Mouse (Mus musculus) kidney, embryonic 16.5 days (tissue): Measurements from ENCODE around the gene Slc9a9. TPM values are rescaled to one million over a fixed set of nuclear protein-coding genes. Genes with fewer than 3 reads are reported as not detected.
A peak's percentile ranks its signal among the peaks of the same experiment; 100 is the strongest.

ENCODE experiments used
- ATAC-seq: fragments of 200-750 bp; cut with Nextera tagmentation; 2 replicates; pipeline ENCODE4 v1.8.0; 2017; ENCODE audit warnings: moderate TSS enrichment; ENCODE audit not compliant: low FRiP score, low TSS enrichment
- H3K27ac ChIP-seq: fragments of 300-500 bp; sonication (generic); 2 replicates; pipeline ENCODE4 v1.5.1; 2014; ENCODE audit warnings: low read length
- H3K27me3 ChIP-seq: fragments of 300-500 bp; sonication (generic); 2 replicates; pipeline ENCODE4 v1.6.1; 2014; ENCODE audit warnings: low read length, control low read depth, mixed read lengths; ENCODE audit not compliant: insufficient read depth
- H3K36me3 ChIP-seq: fragments of 300-500 bp; sonication (generic); 2 replicates; pipeline ENCODE4 v1.6.1; 2014; ENCODE audit warnings: low read length, control low read depth, mixed read lengths; ENCODE audit not compliant: insufficient read depth
- H3K4me1 ChIP-seq: fragments of 300-500 bp; sonication (generic); 2 replicates; pipeline ENCODE4 v1.6.1; 2014; ENCODE audit warnings: low read length, control low read depth, mixed read lengths; ENCODE audit not compliant: insufficient read depth
- H3K4me2 ChIP-seq: fragments of 300-500 bp; sonication (generic); replicated peaks from 2 replicates; pipeline ENCODE4 v1.6.1; 2014; ENCODE audit warnings: low read depth, low read length
- H3K4me3 ChIP-seq: fragments of 300-500 bp; sonication (generic); 2 replicates; pipeline ENCODE4 v1.5.1; 2014; ENCODE audit warnings: mild to moderate bottlenecking, low read length
- H3K9ac ChIP-seq: fragments of 300-500 bp; sonication (generic); replicated peaks from 2 replicates; pipeline ENCODE4 v1.6.1; 2014; ENCODE audit warnings: low read length
- H3K9me3 ChIP-seq: fragments of 300-500 bp; sonication (generic); 2 replicates; pipeline ENCODE4 v1.6.1; 2016; ENCODE audit warnings: low read length, control low read depth
- WGBS: fragments of 180-500 bp; shearing (Covaris S2); extraction: QIAGEN DNeasy Blood & Tissue Kit; methylation state at CpG from one replicate; pipeline ENCODE4 v1.1.7; 2014; 5-methylcytosine and 5-hydroxymethylcytosine counted together
- polyA plus RNA-seq: library from polyadenylated mRNA; unstranded; fragments of >200 nt; fragmentation: Nextera tagmentation; extraction: Ambion mirVana; gene quantifications from 2 replicates; pipeline ENCODE4 v1.2.1, GENCODE M21; 2015

Slc9a9 gene
- polyA plus RNA-seq, 1 experiment from 2014 or later: 4.3 TPM

DNA sequence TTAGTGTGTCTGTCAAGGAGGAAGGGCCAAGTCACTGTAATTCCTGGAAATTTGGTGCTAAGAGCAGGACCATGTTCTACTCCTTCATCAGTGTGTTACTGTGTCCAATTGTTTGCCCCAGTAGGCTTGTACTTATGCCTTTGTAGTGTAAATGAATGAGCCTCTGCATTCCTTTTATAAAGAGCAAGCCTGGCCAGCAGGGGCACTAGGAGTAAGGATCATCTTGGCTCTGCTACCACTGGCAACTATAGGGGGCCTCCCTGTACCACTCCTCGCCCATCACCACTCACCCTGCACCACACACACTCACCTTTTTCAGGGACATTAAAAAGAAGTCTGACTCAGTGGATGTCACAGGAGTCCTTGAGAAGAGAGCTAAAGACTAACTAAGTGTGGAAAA is 306.5 kb downstream of the Slc9a9 start:
- no peak for ATAC-seq
- H3K4me3 ChIP-seq: no peak overlapping the region
- H3K27me3 ChIP-seq: no peaks in the 10 kb centered on the region
- no peaks in the 10 kb centered on the region for H3K4me1 ChIP-seq
- no peaks in the 10 kb centered on the region for H3K36me3 ChIP-seq
- no peak overlapping the region for H3K4me2 ChIP-seq
- H3K27ac ChIP-seq: no peak overlapping the region
- 94% methylated on average over 1 of the region's 1 CpGs for WGBS
- peaks cover 4% of the 10 kb centered on the region; the same call in 1 of the 2 replicates for H3K9me3 ChIP-seq
- H3K9ac ChIP-seq: no peak overlapping the region

DNA sequence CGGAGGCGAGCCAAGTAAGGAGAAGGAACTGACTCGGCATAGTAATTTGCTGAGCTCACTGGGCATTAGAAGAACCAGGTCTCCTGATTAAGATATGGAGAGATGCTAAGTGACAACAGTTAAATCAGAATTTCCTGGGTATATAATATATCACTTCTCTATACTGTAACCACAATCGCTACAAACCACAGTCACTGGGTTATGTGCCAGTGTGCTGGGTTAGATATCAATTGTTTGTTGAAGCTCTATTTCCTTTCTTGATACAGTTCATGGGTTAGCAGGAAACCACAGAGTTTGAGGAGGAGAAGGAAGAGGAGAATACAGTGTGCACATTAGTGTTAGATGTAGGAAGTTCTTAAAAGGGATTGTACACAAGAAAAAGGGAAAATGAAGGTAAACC is 323.9 kb downstream of the Slc9a9 start:
- WGBS: 93% methylated on average over 4 of the region's 4 CpGs
- Histone ChIP-seq H3K27me3 (no peaks in the 10 kb centered on the region), H3K9me3 (no peaks in the 10 kb centered on the region), H3K4me1 (no peaks in the 10 kb centered on the region), H3K4me3 (no peak overlapping the region), H3K36me3 (no peaks in the 10 kb centered on the region), H3K9ac (no peak overlapping the region), H3K27ac (no peak overlapping the region), H3K4me2 (no peak overlapping the region)
- no peak for ATAC-seq

DNA sequence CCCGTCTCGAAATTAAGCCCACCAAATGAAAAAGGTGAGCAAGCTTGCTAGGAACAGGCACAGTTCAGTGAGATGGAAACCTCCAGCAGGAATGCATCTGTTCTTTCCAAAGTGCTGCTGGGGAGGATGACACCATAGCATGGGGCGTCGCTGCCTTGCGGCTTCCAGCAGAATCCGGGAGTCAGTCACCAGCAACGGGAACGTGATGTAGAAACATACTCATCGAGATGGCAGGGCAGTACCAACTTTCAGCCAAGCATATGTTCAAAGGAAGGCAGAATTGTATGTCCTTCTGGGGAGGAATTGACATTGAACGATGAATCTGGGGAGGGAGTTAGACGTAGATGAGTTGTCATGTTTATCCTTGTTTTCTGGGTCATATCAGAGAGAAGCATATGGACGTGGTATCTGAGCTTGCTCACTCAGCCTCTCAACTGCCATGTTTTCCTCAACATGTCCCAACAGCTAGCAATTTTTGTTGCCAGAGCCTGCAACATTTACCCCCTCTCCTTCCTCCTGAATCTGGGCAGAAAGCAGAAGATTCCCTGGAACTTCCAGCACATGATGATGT is 350.5 kb downstream of the Slc9a9 start:
- no peak for ATAC-seq
- no peak overlapping the region for H3K4me3 ChIP-seq
- no peak overlapping the region for H3K27ac ChIP-seq
- H3K4me2 ChIP-seq: no peak overlapping the region
- no peaks in the 10 kb centered on the region for H3K36me3 ChIP-seq
- WGBS: 90% methylated on average over 12 of the region's 12 CpGs
- no peaks in the 10 kb centered on the region for H3K9me3 ChIP-seq
- H3K9ac ChIP-seq: no peak overlapping the region
- H3K27me3 ChIP-seq: no peaks in the 10 kb centered on the region
- no peaks in the 10 kb centered on the region for H3K4me1 ChIP-seq

DNA sequence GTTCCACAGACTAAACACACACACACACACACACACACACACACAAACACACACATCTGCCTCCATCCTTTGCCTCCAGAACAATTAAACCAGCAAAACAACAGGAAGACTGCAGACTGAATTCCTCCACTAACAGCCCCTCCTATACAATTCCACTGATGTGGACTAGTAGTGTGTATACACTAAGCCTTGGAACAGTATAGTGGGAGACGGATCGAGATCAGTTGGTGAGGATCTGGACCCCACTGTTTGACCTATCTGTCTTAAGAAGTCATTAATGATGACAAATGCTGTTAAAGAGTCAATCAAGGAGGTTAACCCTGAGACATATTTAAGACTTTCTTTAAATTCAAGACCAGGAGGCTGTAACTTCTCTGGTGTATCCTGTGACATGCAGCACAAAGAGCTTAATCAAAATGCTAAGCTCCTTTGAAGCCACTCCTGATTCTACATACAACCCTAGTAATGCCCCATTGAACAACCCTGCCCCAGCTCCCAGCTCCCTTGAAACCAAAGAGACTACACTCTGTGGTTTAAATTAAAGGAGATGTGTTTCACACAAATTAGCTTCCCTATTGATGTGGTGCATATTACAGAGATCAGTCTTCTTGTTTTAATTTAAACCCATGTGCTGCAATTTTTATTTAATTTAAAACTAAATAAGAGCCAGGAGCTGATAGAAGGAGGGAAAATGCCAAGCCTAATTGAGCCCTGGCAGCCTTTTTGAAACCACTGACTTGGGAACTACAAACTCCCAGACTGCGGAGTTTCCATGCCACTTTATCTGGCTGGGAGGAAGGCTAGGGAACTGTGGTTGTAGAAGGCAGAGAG is 364.6 kb downstream of the Slc9a9 start:
- H3K27ac ChIP-seq: no peak overlapping the region
- no peaks in the 10 kb centered on the region for H3K36me3 ChIP-seq
- no peaks in the 10 kb centered on the region for H3K9me3 ChIP-seq
- H3K4me3 ChIP-seq: no peak overlapping the region
- no peak overlapping the region for H3K4me2 ChIP-seq
- WGBS: 31% methylated on average over 3 of the region's 3 CpGs
- peak; percentile 84 for ATAC-seq
- H3K9ac ChIP-seq: no peak overlapping the region
- no peaks in the 10 kb centered on the region for H3K4me1 ChIP-seq
- H3K27me3 ChIP-seq: no peaks in the 10 kb centered on the region

DNA sequence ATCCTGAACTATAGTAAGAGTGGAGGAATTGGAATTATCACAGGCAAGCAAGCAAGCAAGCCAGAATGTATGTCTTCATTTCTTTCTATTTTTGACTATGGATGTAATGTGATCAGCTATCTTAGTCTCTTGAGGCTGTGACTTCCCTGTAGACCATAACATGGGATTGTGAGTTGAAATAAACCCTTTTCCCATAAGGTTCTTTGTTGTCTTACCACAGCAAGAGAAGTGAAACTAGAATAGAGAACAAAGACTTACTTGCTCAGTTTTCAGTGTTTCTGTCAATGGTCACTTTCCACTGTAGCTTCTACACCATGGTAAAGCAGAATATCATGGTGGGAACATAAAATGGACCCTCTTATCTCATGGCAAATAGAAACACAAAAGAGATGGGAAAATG is 366.5 kb downstream of the Slc9a9 start:
- Histone ChIP-seq H3K4me3 (no peak overlapping the region), H3K27me3 (no peaks in the 10 kb centered on the region), H3K4me2 (no peak overlapping the region), H3K9ac (no peak overlapping the region), H3K9me3 (no peaks in the 10 kb centered on the region), H3K4me1 (no peaks in the 10 kb centered on the region), H3K27ac (no peak overlapping the region), H3K36me3 (no peaks in the 10 kb centered on the region)
- no peak for ATAC-seq

DNA sequence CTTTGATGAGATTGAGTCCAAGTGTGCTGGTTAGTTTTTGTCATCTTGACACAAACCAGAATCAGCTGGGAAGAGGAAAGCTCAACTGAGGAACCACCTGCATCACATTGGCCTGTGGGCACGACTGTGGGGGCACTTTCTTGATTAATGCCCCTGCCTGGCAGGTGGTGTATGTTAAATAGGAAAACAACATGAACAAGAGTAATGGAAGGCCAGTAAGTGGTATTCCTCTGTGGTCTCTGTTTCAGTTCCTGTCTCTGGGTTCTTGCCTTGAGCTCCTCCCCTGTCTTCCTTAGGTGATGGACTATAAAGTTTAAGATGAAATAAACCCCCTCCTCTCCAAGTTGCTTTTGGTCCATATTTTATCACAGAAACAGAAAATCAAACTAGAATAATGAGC is 372.7 kb downstream of the Slc9a9 start:
- Histone ChIP-seq H3K36me3 (no peaks in the 10 kb centered on the region), H3K4me3 (no peak overlapping the region), H3K27me3 (no peaks in the 10 kb centered on the region), H3K9me3 (no peaks in the 10 kb centered on the region), H3K4me1 (no peaks in the 10 kb centered on the region), H3K27ac (no peak overlapping the region), H3K9ac (no peak overlapping the region), H3K4me2 (no peak overlapping the region)
- no peak for ATAC-seq
- WGBS: 28% methylated on average over 1 of the region's 1 CpGs

DNA sequence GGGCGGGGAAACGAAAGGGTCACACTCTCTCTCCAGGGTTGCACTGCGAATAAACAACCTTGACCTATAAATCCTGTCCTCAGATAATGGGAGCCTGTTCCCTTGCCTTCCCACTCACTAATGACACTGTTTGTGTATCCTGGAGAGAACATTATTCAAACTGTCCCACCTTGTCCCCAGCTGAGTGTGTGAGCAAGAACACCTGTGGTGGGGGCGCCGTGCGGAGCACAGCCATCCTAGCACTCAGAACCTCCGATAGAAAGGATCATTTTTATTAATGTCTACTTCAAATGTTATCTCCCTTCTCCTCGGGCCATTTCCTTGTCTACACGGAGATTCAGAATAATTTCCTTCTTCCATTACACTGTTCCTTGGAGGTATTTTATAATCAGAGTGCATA is 382.5 kb downstream of the Slc9a9 start:
- Histone ChIP-seq H3K9me3 (no peaks in the 10 kb centered on the region), H3K4me2 (no peak overlapping the region)
- ATAC-seq: peak; percentile 23; the same call in 1 of the 2 replicates

DNA sequence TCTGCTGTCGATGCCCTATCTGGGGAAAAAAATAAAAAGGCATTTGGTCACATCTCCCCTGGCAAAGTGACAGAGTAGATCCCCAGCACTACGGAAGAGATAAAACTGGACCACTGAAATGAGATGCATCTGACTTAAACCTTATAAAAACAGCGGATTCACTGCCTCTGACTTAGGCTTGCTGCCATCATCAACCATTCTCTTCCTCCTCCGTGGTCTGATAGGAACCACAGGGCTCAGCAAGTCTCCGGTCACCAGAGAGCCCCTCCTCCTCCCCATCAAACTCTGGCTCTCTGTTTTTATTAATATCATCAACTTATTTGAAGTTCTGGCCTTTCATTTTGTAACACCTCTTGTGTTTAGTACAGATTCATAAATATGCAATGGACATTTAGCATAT is 383.5 kb downstream of the Slc9a9 start:
- Histone ChIP-seq H3K9me3 (no peaks in the 10 kb centered on the region), H3K36me3 (no peaks in the 10 kb centered on the region), H3K4me2 (no peak overlapping the region), H3K27ac (no peak overlapping the region), H3K9ac (no peak overlapping the region), H3K4me3 (no peak overlapping the region), H3K27me3 (no peaks in the 10 kb centered on the region), H3K4me1 (no peaks in the 10 kb centered on the region)
- WGBS: 73% methylated on average over 5 of the region's 5 CpGs
- no peak for ATAC-seq

More for the DNA sequence above, 382.5 kb downstream of the Slc9a9 start:
- Histone ChIP-seq H3K9ac (no peak overlapping the region), H3K4me1 (no peaks in the 10 kb centered on the region), H3K27me3 (no peaks in the 10 kb centered on the region), H3K4me3 (no peak overlapping the region), H3K27ac (no peak overlapping the region), H3K36me3 (no peaks in the 10 kb centered on the region)
- 19% methylated on average over 9 of the region's 9 CpGs for WGBS

DNA sequence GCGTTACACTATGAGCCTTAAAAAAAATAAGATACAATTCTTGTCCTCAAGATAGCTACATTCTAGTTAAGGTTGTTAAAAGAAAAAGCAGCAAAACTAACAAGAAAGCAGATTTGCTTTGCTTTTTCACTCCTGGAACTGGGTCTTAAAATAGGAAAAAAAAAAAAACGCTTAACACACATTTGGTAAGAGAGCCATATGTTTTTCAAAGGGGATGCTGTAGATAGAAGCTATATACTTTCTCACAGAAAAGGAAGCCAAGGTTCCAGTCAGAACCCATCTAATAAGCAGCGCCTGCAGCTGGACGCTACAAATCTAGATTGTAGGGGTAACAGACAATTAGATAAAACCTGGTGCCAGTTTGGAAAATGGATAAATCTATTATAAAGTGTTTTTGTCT is 386.1 kb downstream of the Slc9a9 start:
- Histone ChIP-seq H3K9ac (no peak overlapping the region), H3K27ac (no peak overlapping the region), H3K4me1 (no peaks in the 10 kb centered on the region), H3K9me3 (no peaks in the 10 kb centered on the region), H3K27me3 (no peaks in the 10 kb centered on the region), H3K4me2 (no peak overlapping the region), H3K4me3 (no peak overlapping the region), H3K36me3 (no peaks in the 10 kb centered on the region)
- 85% methylated on average over 4 of the region's 4 CpGs for WGBS
- no peak for ATAC-seq

DNA sequence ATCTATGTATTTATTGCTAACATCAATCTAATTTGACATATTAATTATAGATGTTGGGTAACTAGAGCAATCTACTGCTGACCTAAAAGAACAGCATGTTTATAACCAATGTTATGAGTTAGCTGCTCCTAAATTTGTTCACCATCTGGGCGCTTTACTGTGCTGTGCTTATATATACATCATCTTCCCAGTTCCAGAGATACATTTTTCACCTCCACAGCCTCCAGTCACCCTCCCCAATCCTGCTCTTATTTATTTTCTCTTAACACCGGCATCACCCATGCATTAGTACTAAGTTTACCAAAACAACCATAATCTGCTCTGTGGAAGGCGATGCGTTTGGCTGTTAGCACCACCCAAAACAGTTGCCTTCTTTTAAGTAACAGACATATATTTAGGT is 391.0 kb downstream of the Slc9a9 start:
- no peaks in the 10 kb centered on the region for H3K4me1 ChIP-seq
- no peak for ATAC-seq
- no peaks in the 10 kb centered on the region for H3K27me3 ChIP-seq
- H3K36me3 ChIP-seq: no peaks in the 10 kb centered on the region
- H3K27ac ChIP-seq: no peak overlapping the region
- H3K9me3 ChIP-seq: no peaks in the 10 kb centered on the region
- H3K4me2 ChIP-seq: no peak overlapping the region
- no peak overlapping the region for H3K4me3 ChIP-seq
- no peak overlapping the region for H3K9ac ChIP-seq
- WGBS: 82% methylated on average over 4 of the region's 4 CpGs
